Mouse (Mus musculus) Muller cell, postnatal 12 days (primary cell): ENCODE data around the gene Ankrd12.
A peak's percentile ranks its signal among the peaks of the same experiment; 100 is the strongest.

Experiments used
- DNase-seq: peaks from one replicate; pipeline ENCODE4 v3.0.0-alpha.2; 2015; ENCODE audit errors: inconsistent ontology term

The Ankrd12 gene

GRCm38 (mm10) chr17:65930158-65930826 is 146.6 kb downstream of the Ankrd12 start:
- no peak for DNase-seq

GRCm38 (mm10) chr17:65929319-65929978 is 147.4 kb downstream of the Ankrd12 start:
- no peak for DNase-seq

GRCm38 (mm10) chr17:65927077-65927476 is 149.8 kb downstream of the Ankrd12 start:
- no peak for DNase-seq

- DNase-seq, result no peak
These were observed 152.7 kb downstream of the Ankrd12 start for GRCm38 (mm10) chr17:65924218-65924617.

- DNase-seq, result no peak
These were observed 154.9 kb downstream of the Ankrd12 start for GRCm38 (mm10) chr17:65921975-65922374.

GRCm38 (mm10) chr17:65919235-65919634 is 157.7 kb downstream of the Ankrd12 start:
- no peak for DNase-seq

GRCm38 (mm10) chr17:65916135-65916668 is 160.7 kb downstream of the Ankrd12 start:
- DNase-seq, result peak; percentile 99
